Mouse (Mus musculus) c-Kit-positive CD71-positive TER-119-negative erythroid progenitor cells, embryonic 14.5 days (primary cell): ENCODE measurements around the gene Pi4kb.

Experiments used
- DNase-seq: peaks from one replicate; pipeline ENCODE4 v3.0.0-alpha.2; 2013; ENCODE audit warnings: low read depth

Gene Pi4kb

GRCm38 (mm10) chr3:94953764-94954616, 20.5 kb upstream of the Pi4kb start, which contains the start of gene Rfx5:
Gene Rfx5, plus strand, starts transcription at chr3:94954075.
- peak; percentile 96 for DNase-seq

- no peak for DNase-seq
Measured at GRCm38 (mm10) chr3:94958295-94958694, 16.2 kb upstream of the Pi4kb start.

GRCm38 (mm10) chr3:94959871-94960270, 14.7 kb upstream of the Pi4kb start:
- DNase-seq: no peak

DNA sequence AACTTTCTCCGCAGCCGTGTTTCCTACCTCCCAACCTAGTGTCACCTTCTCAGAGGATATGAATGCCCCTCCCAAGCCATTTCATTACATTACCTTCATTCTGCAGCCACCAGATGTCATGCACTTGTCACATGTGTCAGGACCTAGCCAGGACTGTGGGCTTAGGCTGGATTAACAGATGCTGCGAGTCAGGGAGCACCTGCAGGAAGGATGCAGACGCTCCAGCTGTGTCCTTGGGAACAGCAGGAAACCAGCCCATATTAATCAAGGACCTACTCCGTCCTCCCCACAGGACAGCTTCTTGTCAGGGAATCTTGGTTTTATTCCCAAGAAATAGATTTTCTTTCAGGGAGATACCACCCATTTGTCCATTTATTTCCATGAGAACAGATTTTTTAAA, 14.2 kb upstream of the Pi4kb start:
- no peak for DNase-seq

DNA sequence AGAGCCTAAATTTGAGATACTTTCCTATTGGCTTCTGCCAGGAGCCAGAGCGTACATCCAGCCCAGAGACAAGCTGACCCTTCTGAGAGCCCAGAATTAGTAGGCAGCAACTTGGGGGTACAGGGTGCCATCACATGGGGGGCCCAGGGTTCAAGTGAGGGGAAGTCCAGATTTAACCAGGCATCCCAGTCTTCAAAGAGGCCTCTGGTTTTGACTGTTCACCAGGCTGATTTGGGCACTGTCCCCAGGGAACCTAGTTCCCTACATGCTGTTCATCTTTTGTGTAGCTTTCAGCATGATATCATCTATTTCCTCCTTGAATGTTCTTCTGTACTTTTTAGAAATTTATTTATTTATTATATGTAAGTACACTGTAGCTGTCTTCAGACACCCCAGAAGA, 9.5 kb upstream of the Pi4kb start:
- DNase-seq: no peak

DNA sequence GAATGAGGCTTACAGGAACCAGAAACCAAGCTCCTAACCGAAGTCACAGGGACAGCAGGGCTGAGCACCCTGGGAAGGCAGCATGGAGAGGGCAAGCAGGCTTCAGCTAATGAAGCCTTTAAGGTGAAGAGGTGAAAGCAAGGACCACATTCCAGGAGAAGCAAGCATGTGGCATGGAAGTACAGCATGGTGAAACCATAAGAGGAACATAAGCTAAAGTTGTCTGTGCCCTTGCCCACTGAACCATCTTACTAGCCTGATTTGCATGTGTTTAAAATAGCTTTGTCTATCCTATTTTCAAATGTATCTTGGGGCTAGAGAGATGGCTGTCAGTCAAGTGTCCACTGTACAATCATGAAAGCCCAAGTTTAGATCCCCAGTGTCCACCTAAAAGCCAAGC, 8.7 kb upstream of the Pi4kb start:
- DNase-seq: no peak

GRCm38 (mm10) chr3:94972552-94972951, 2.0 kb upstream of the Pi4kb start:
- no peak for DNase-seq

- no peak for DNase-seq
Measured at GRCm38 (mm10) chr3:94973620-94974019, 911 bp upstream of the Pi4kb start.

- DNase-seq: no peak
Measured at GRCm38 (mm10) chr3:94974026-94974527, 454 bp upstream of the Pi4kb start.

DNA sequence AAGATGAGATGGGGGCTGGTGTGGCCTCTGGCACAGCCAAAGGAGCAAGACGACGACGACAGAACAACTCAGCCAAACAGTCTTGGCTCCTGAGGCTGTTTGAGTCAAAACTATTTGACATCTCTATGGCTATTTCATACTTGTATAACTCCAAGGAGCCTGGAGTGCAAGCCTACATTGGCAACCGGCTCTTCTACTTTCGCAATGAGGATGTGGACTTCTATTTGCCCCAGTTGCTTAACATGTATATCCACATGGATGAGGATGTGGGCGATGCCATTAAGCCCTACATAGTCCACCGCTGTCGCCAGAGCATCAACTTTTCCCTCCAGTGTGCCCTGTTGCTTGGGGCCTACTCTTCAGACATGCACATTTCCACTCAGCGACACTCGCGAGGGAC, 9.8 kb downstream of the Pi4kb start:
- no peak for DNase-seq

DNA sequence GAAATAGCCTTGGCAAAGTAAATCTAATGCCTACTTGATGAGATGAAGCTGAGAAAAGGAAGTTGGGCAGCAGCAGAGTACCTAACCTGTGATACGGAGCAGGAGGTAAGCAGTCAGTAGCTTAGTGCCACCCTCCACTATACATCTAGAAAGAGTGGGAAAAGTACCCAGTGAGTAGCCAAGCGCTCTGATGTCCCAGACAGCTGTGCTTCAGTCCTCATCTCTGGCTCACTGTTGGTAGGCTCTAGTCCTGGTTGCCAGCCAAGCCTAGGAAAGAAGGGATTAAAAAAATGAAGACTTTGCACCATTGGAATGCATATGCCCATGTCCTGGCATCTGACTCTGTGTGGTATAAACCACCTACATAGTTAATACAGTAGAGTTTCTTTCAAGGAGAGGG, 11.0 kb downstream of the Pi4kb start:
- no peak for DNase-seq

DNA sequence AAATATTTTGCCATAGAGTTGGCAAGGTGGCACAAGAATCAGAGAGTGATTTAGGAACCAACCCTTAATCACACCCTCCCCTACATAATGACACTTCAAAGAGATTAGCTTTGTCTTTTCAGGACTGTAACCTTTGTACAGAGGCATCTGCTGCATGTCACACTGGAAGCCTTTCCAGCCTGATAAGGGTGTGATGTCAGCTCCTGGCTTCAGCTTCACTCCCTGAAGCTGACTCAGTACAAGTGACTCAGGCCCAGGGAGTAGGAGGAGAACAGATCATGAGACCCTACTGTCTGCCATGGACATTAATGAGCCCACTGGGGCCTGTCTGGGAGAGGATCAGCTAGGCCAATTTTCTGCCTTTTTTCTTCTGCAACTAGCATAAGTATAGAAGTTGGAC, 13.0 kb downstream of the Pi4kb start:
- peak; percentile 71 for DNase-seq

DNA sequence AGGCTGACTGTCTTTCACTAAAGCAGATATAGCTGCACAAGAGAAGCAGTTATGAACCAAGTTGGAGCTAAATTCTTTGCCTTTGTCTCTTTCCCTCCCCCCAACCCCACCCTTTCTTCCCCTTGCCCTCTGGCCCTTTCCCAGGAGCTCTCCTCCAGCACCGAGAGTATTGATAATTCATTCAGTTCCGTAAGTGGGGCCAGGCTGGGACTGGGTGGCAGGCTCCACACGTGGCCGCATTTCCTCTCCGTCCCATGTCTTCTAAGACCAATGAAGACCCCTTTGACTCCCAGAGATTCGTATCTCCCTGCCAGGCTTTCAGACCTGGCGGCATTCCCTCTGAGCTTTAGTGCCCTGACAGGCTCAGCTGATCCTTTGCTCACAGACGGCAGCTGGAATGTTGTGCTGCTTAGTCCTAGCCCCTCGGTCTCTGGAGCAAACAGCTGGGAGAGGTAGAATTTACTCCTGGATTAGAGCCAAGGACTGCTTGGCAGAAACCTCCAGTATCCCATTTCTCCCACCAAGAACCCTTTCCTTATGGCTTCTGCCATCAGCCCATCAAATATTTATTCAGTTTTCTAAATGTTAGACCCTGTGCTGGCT, 14.7 kb downstream of the Pi4kb start:
- no peak for DNase-seq

- peak; percentile 76 for DNase-seq
Measured at GRCm38 (mm10) chr3:94996946-94997345, 22.4 kb downstream of the Pi4kb start.

DNA sequence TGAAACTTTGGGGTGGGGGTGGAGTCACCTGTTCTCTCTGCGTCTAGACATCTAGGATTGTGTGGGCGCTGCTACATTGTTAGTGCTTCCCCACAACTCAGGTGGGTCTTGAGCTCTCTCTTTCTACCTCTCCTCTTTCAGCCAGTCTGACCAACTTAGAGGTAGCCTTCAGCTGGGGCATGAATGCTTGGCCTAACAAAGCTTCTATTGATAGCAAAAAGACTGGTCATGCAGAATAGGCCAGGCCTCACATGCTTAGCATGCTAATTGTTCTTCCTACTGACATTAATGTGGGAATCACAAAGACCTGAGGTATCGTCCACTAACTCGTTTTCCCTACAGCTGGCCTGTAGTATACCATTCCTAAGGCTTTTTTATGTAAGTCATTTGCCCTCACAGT, 28.0 kb downstream of the Pi4kb start:
- DNase-seq: no peak

GRCm38 (mm10) chr3:95003273-95003672, 28.7 kb downstream of the Pi4kb start:
- DNase-seq: no peak

DNA sequence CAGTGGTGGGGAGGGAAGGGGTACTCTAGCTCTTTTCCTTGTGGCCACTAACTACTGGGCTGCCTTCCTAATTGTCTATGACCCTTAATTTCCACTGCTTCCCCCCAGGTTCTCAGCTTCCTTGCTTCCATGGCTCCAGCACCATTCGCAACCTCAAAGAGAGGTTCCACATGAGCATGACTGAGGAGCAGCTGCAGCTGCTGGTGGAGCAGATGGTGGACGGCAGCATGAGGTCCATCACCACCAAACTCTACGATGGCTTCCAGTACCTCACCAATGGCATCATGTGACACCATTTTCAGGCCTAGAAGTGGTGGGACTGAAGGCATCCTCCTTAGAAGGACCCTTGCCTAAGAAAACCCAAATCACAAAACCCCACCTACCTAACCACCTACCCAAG, 31.1 kb downstream of the Pi4kb start:
- no peak for DNase-seq

- no peak for DNase-seq
Measured at GRCm38 (mm10) chr3:95007706-95008105, 33.2 kb downstream of the Pi4kb start.

GRCm38 (mm10) chr3:95010396-95010795, 35.9 kb downstream of the Pi4kb start:
- DNase-seq: no peak

DNA sequence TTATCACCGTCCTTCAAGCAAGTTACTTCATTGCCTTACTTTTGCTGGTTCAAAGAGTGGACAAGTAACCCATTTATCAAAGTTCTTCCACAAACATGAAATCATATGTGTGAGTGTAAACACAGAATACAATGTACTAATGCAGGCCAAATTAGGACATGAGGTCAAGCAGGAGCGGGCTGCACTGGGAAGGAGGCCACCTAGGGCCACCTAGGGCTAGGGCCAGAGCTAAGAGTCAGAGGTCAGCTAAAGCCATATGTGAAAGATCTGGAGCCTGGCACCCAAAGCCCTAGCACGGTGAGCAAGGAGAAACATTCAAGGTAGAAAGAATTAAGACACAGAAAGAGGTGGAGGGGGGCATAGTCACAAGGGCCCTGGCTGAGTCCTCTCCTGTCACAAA, 38.5 kb downstream of the Pi4kb start:
- DNase-seq: no peak

DNA sequence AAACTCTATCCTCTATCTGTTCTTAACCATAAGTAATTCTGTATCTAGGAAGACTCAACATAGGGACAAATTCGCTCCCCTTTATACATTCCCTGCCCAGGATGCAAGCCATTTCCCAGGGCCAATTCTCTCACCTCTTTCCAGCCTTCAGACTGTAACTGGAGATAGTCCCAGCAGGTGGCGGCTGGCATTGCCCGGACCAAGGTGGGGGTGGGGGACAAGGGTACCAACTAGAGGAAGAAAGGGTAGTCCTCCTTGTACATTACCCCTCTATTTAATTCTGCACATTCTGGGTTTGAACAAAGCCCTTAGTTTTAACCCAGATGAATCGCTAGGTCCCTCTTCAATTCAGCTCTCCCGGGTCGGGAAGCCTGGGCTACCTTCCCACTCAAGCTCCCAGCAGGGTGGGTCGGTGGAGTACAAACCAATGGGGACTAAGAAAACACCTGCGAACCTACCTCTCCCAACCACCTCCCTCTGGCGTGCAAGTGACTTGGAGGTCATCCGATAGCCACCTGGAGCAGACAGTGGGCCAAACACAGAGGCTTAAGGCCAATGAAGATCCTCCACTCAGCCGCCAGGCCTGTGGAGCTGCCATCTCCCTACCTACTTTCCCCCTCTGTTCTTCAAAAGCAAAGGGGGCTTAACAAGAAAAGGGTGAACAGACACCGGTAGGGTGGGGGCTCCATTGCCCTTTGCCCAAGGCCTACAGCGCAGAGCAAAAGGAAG, 39.3 kb downstream of the Pi4kb start:
- DNase-seq: no peak

DNA sequence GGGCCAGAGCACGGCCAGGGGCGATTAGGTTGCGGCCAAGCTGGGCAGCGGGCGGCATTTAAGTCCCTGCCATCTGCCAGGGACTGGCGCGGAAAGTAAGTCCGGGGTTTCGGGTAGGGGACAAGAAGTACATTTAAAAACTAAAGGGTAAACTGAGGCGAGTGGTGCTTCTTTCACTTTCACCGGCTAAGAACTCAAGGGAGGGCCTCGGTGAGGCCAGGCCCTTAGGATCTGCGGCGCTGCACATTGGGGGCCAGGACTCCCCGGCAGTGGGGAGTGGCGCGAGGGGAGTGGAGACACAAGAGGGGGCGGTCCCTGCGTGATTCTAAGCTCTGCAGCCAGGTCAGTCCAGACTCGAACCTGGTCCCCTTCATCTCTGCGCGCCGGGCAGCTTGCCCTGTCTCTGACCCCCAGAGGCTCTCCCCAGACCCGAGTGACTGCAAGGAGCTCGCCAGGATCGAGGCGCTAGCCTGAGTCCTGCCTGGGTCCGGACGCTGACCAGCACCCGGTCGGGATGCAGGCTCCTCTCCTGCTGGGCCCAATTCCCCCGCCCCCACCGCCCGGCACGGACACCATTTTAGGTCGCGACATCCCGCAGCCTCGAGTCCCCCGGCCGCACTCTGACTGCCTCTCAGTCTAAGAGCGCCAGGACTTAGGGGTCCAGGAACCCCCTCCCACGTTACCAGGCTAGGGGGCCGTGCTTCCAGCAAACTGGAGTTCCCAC, 40.1 kb downstream of the Pi4kb start:
- DNase-seq: peak; percentile 57
